ENCODE assay signal across 18 mouse cellular contexts in genomic region chr4:127402614-127403013, GRCm38 (mm10). TPM values are rescaled to one million over a fixed set of nuclear protein-coding genes. Genes with fewer than 3 reads are reported as not detected.
DNase-seq lines count a peak whose midpoint lies in the region; ATAC-seq and TF ChIP-seq lines count a peak whose summit lies in the region.
"Had no signal": no experiment of that assay in that cellular context is flagged by ENCODE, and none has a peak within 500 bp of the region (broad histone marks: within the 10 kb centered on the region; RNA-seq: fewer than 3 reads in every experiment).

No protein-coding gene starts in this region.

- TF ChIP-seq CTCF in lung, embryonic 14.5 days (IDR thresholded peaks at IDR 0.05; ENCODE audit: low read depth), result no peak
- TF ChIP-seq CTCF in forebrain, postnatal 0 days (IDR thresholded peaks at IDR 0.05; ENCODE audit: low read depth), result no peak

- no peak for ATAC-seq in lung, embryonic 14.5 days (ENCODE audit: insufficient read depth)
- ATAC-seq in forebrain, postnatal 0 days, result peak; percentile 68; the same call in 1 of the 2 replicates
- ATAC-seq: activated CD4-positive, CD25-positive, alpha-beta regulatory T cell, adult 4 months had no signal

- WGBS in lung, embryonic 14.5 days, result 56% methylated on average over 3 of the region's 3 CpGs
- WGBS in forebrain, postnatal 0 days, result 57% methylated on average over 3 of the region's 3 CpGs
- WGBS in limb, embryonic 10.5 days, result 67% methylated on average over 3 of the region's 3 CpGs

- DNase-seq in lung, embryonic 14.5 days, result peak; percentile 35
- DNase-seq in lung, postnatal 25 days (ENCODE audit: low spot score), result no peak
- no peak for DNase-seq in ES-E14 (ENCODE audit: low read depth, low spot score)
- peak; percentile 52 for DNase-seq in R1 (ENCODE audit: low read depth, low spot score)
- DNase-seq in forebrain, postnatal 0 days, result peak; percentile 59
- no peak for DNase-seq in layer of hippocampus, postnatal 36 days
- DNase-seq in limb, embryonic 10.5 days (ENCODE audit: low spot score), result no peak
- no peak for DNase-seq in spleen, postnatal 36 days (ENCODE audit: low spot score in 2 of 2)
- DNase-seq: gastrocnemius, postnatal 10 days; heart, postnatal 36 days; kidney, adult 2 months had no signal

- H3K4me3 ChIP-seq in lung, embryonic 14.5 days (ENCODE audit: low read depth, low read length), result no peak overlapping the region
- H3K4me3 ChIP-seq in ES-E14 (ENCODE audit: insufficient read depth in 1 of 2, low read depth in 1 of 2, low read length in 2 of 2, poor library complexity in 1 of 2, severe bottlenecking in 1 of 2), result no peak overlapping the region
- H3K4me3 ChIP-seq in forebrain, postnatal 0 days (ENCODE audit: low read depth, low read length), result no peak overlapping the region
- no peak overlapping the region for H3K4me3 ChIP-seq in limb, embryonic 10.5 days
- H3K4me3 ChIP-seq: erythroblast, embryonic 14.5 days; heart, embryonic 10.5 days; limb, embryonic 15.5 days; lung, embryonic 15.5 days had no signal

- H3K9ac ChIP-seq in lung, embryonic 14.5 days, result no peak overlapping the region
- H3K9ac ChIP-seq in ES-E14 (ENCODE audit: insufficient read depth, low read depth, low read length, poor library complexity, severe bottlenecking), result no peak overlapping the region
- H3K9ac ChIP-seq in forebrain, postnatal 0 days, result no peak overlapping the region
- H3K9ac ChIP-seq: limb, embryonic 15.5 days; lung, embryonic 15.5 days had no signal

- no peaks in the 10 kb centered on the region for H3K36me3 ChIP-seq in lung, embryonic 14.5 days (ENCODE audit: insufficient read depth)
- no peaks in the 10 kb centered on the region for H3K36me3 ChIP-seq in ES-E14 (ENCODE audit: control insufficient read depth, insufficient read depth, low read length, poor library complexity, severe bottlenecking)
- no peaks in the 10 kb centered on the region for H3K36me3 ChIP-seq in forebrain, postnatal 0 days (ENCODE audit: insufficient read depth)
- H3K36me3 ChIP-seq in limb, embryonic 10.5 days, result no peaks in the 10 kb centered on the region
- H3K36me3 ChIP-seq: heart, embryonic 10.5 days; limb, embryonic 15.5 days; lung, embryonic 15.5 days had no signal

- H3K27me3 ChIP-seq in lung, embryonic 14.5 days (ENCODE audit: insufficient read depth, low read length), result no peaks in the 10 kb centered on the region
- H3K27me3 ChIP-seq in forebrain, postnatal 0 days (ENCODE audit: insufficient read depth, low read length), result no peaks in the 10 kb centered on the region
- H3K27me3 ChIP-seq in limb, embryonic 10.5 days (ENCODE audit: low read depth, poor library complexity, severe bottlenecking), result no peaks in the 10 kb centered on the region
- H3K27me3 ChIP-seq: limb, embryonic 15.5 days; lung, embryonic 15.5 days had no signal

- no peak overlapping the region for H3K4me2 ChIP-seq in lung, embryonic 14.5 days
- H3K4me2 ChIP-seq in forebrain, postnatal 0 days (ENCODE audit: low read depth), result no peak overlapping the region
- H3K4me2 ChIP-seq: limb, embryonic 15.5 days; lung, embryonic 15.5 days had no signal

- in situ Hi-C loops in ES-E14 (cut with MboI; ENCODE audit: low sequenced_read_pairs in 2 of 2, unreplicated experiment in 2 of 2), result no loop called here

- H3K9me3 ChIP-seq in lung, embryonic 14.5 days (ENCODE audit: low read depth, low read length), result no peaks in the 10 kb centered on the region
- no peaks in the 10 kb centered on the region for H3K9me3 ChIP-seq in ES-E14 (ENCODE audit: control insufficient read depth, insufficient read depth, low read depth, low read length)
- no peaks in the 10 kb centered on the region for H3K9me3 ChIP-seq in forebrain, postnatal 0 days (ENCODE audit: low read length)
- no peaks in the 10 kb centered on the region for H3K9me3 ChIP-seq in limb, embryonic 10.5 days (replicated peaks)
- H3K9me3 ChIP-seq: heart, embryonic 10.5 days; limb, embryonic 15.5 days; lung, embryonic 15.5 days had no signal

- H3K27ac ChIP-seq in lung, embryonic 14.5 days (ENCODE audit: low read depth), result no peak overlapping the region
- no peak overlapping the region for H3K27ac ChIP-seq in ES-E14 (ENCODE audit: insufficient read depth, low read depth, low read length, poor library complexity, severe bottlenecking)
- no peak overlapping the region for H3K27ac ChIP-seq in forebrain, postnatal 0 days (ENCODE audit: low read depth, low read length)
- H3K27ac ChIP-seq in limb, embryonic 10.5 days, result no peak overlapping the region
- H3K27ac ChIP-seq: heart, embryonic 10.5 days; limb, embryonic 15.5 days; lung, embryonic 15.5 days had no signal

- no peaks in the 10 kb centered on the region for H3K4me1 ChIP-seq in lung, embryonic 14.5 days (ENCODE audit: insufficient read depth)
- H3K4me1 ChIP-seq in ES-E14 (ENCODE audit: control insufficient read depth in 2 of 2, insufficient read depth in 2 of 2, low read length in 2 of 2, poor library complexity in 1 of 2), result no peaks in the 10 kb centered on the region
- H3K4me1 ChIP-seq in forebrain, postnatal 0 days (ENCODE audit: insufficient read depth), result no peaks in the 10 kb centered on the region
- 0 out of 2 replicates have a peak, but pooled peaks cover 6% of the 10 kb centered on the region for H3K4me1 ChIP-seq in limb, embryonic 10.5 days
- H3K4me1 ChIP-seq: heart, embryonic 10.5 days; limb, embryonic 15.5 days; lung, embryonic 15.5 days had no signal

TF ChIP-seq in ES-E14, 5 proteins besides CTCF, POLR2A, EP300 and RAD21:
- TF ChIP-seq HCFC1 (IDR thresholded peaks at IDR 0.05; ENCODE audit: borderline replicate concordance, insufficient read depth, low read length), result peak; percentile 96
- no peak for TF ChIP-seq ZC3H11A (IDR thresholded peaks at IDR 0.05; ENCODE audit: borderline replicate concordance, low read depth, low read length)
- 0 out of 2 replicates have a peak, but pooled peaks have one; percentile 64 for TF ChIP-seq CHD2 (IDR thresholded peaks at IDR 0.05; ENCODE audit: low read depth, low read length)

RNA-seq across cellular contexts. Expression of gene Gjb5, which starts 44.6 kb away (rescaled TPM):
- polyA plus RNA-seq in lung, embryonic 14.5 days (2014; fragmentation: Nextera tagmentation; extraction: Ambion mirVana), result 0.51 and 0.70 TPM in 2 replicates
- total RNA-seq in ES-E14 (2012; rRNA removed), result 27.1 and 60.6 TPM in 2 replicates
- total RNA-seq in forebrain, postnatal 0 days (2014; rRNA removed), result 0.10 TPM in 1 of 2 replicates, not detected in the other
- 0.11 TPM in 1 of 2 replicates, not detected in the other for polyA plus RNA-seq in forebrain, postnatal 0 days (2015; fragmentation: Nextera tagmentation; extraction: Ambion mirVana)
- total RNA-seq in layer of hippocampus, postnatal 36 days (2021), result not detected
- 1.6 and 1.7 TPM in 2 replicates for polyA plus RNA-seq in limb, embryonic 10.5 days (2016; fragmentation: Nextera tagmentation; extraction: Ambion mirVana)
- total RNA-seq: left cerebral cortex, adult 8-10 months; megakaryocyte-erythroid progenitor cell, adult 5-6 weeks had no signal
- polyA plus RNA-seq: activated CD4-positive, CD25-positive, alpha-beta regulatory T cell, adult 4 months; erythroblast, embryonic 14.5 days had no signal

RNA-seq across cellular contexts. Expression of gene Gjb4, which starts 48.7 kb away (rescaled TPM):
- polyA plus RNA-seq in lung, embryonic 14.5 days (2014; fragmentation: Nextera tagmentation; extraction: Ambion mirVana), result 0.12 TPM in 1 of 2 replicates, not detected in the other
- 1.6 and 4.5 TPM in 2 replicates for total RNA-seq in ES-E14 (2012; rRNA removed)
- total RNA-seq in forebrain, postnatal 0 days (2014; rRNA removed), result not detected in 2 replicates
- not detected in 2 replicates for polyA plus RNA-seq in forebrain, postnatal 0 days (2015; fragmentation: Nextera tagmentation; extraction: Ambion mirVana)
- total RNA-seq in layer of hippocampus, postnatal 36 days (2021), result under 1 TPM in 1 of 2 experiments, not detected in 1; 0.25 TPM
- not detected in 2 replicates for polyA plus RNA-seq in limb, embryonic 10.5 days (2016; fragmentation: Nextera tagmentation; extraction: Ambion mirVana)
- total RNA-seq: gastrocnemius, postnatal 10 days; heart, postnatal 36 days; left cerebral cortex, adult 8-10 months; megakaryocyte-erythroid progenitor cell, adult 5-6 weeks had no signal
- polyA plus RNA-seq: activated CD4-positive, CD25-positive, alpha-beta regulatory T cell, adult 4 months; erythroblast, embryonic 14.5 days; heart, embryonic 10.5 days had no signal

Comparison
In these comparisons a context has a peak if more than half of its experiments do, and no peak if none do; other contexts are left out.
1. DNase-seq: peak in lung, embryonic 14.5 days (single experiment), R1 (single experiment) and forebrain, postnatal 0 days (single experiment); none in lung, postnatal 25 days (single experiment), ES-E14 (single experiment), layer of hippocampus, postnatal 36 days (0 of 2), limb, embryonic 10.5 days (single experiment) and spleen, postnatal 36 days (0 of 2).
2. RNA of gene Gjb5, which starts 44.6 kb away (total RNA-seq): 27.1 to 60.6 TPM in ES-E14; 0.10 TPM in forebrain, postnatal 0 days and not detected in layer of hippocampus, postnatal 36 days; every median in the first group is over 10 times any median in the second.